Mouse (Mus musculus): ENCODE results near the gene Prpf6. TPM values are rescaled to one million over a fixed set of nuclear protein-coding genes. Genes with fewer than 3 reads are reported as not detected.

The Prpf6 gene
- polyA plus RNA-seq, 1 experiment from 2014 or later: 58.8 TPM

DNA sequence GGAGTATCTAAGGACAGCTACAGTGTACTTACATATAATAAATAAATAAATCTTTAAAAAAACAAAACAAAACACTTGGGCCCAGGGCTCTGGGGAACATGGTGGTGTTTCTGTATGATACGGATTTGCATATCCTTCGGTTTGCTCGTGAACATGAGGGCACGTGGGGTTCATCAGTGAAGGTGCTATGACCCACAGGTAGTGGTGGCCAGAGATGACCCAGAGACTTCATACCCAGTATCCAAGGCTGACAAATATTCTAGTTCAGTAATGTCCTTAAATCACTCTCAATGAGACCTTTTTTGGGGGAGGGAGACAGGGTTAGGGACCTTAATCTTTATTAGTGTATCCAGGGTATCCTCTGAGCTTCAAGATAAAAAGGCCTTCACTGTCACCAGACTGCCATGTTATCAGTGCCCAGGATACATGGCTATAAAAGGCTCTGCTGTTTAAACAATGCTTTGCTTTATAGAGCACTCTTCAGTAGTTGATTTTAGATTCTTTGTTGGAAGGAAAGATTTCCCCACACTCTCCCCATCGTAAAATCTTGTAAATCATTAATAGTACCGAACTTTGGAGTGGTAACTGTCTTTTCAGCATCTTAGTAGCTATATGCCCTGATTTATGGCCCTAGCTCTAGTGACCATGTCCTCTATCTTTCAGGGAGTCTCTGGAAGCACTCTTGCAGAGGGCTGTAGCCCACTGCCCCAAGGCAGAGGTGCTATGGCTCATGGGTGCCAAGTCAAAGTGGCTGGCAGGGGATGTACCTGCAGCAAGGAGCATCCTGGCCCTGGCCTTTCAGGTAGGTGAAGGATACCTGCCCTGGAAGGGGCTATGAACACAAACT is 55.2 kb downstream of the Prpf6 start:
- Histone ChIP-seq H3K4me3 (ENCODE audit: low read depth, low read length) (no peak overlapping the region), H3K27me3 (ENCODE audit: insufficient read depth, low read length) (no peaks in the 10 kb centered on the region), H3K4me2 (no peak overlapping the region), H3K4me1 (ENCODE audit: insufficient read depth) (no peaks in the 10 kb centered on the region), H3K9me3 (ENCODE audit: low read depth, low read length) (no peaks in the 10 kb centered on the region), H3K9ac (no peak overlapping the region), H3K27ac (ENCODE audit: low read depth) (no peak overlapping the region), H3K36me3 (ENCODE audit: insufficient read depth) (peaks cover 90% of the 10 kb centered on the region)
- ATAC-seq (ENCODE audit: insufficient read depth) (no peak), DNase-seq (no peak)
- no peak for TF ChIP-seq CTCF (IDR thresholded peaks at IDR 0.05; ENCODE audit: low read depth)
- 91% methylated on average over 6 of the region's 6 CpGs for WGBS

DNA sequence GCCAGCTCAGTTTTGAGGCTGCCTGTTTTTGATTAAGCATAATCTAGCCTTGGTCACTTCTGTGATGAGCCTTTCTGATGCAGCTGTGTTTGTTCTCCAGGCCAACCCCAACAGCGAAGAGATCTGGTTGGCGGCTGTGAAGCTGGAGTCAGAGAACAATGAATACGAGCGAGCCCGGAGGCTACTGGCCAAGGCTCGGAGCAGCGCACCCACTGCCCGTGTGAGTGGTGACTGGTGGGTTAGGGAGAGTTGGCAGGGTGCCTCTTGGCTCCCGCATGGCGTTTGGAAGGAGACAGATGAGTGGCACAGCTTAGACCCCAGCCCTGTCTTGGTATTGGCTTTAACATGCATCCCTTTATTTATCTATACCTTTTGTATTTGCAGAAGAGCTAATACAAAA is 57.3 kb downstream of the Prpf6 start:
- Histone ChIP-seq H3K27me3 (ENCODE audit: insufficient read depth, low read length) (no peaks in the 10 kb centered on the region), H3K27ac (ENCODE audit: low read depth) (no peak overlapping the region), H3K9me3 (ENCODE audit: low read depth, low read length) (no peaks in the 10 kb centered on the region)

DNA sequence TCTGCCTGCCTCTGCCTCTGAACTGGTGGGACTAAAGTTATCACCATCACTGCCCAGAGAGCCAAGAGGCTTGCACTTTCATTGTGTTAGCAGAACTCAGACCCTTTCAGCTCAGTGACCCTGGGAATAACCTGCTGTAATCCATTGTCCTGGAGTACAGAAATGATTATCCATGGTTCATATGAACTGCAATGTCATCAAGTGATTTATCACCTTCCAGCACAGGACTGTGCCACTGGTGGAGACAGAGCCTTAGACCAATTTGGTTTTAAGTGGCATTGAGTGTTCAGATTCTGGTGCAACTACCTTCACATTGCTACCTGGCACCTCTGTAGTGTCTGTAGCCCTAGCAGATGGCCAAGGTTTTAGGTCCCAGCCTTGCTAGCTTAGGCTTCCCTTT is 61.4 kb downstream of the Prpf6 start:
- no peak for TF ChIP-seq CTCF (IDR thresholded peaks at IDR 0.05; ENCODE audit: low read depth)
- H3K4me2 ChIP-seq: no peak overlapping the region
- H3K27ac ChIP-seq (ENCODE audit: low read depth): no peak overlapping the region
- no peaks in the 10 kb centered on the region for H3K4me1 ChIP-seq (ENCODE audit: insufficient read depth)
- no peak overlapping the region for H3K9ac ChIP-seq
- no peaks in the 10 kb centered on the region for H3K9me3 ChIP-seq (ENCODE audit: low read depth, low read length)
- no peak for DNase-seq
- no peak for ATAC-seq (ENCODE audit: insufficient read depth)
- H3K36me3 ChIP-seq (ENCODE audit: insufficient read depth): peaks cover 90% of the 10 kb centered on the region
- no peak overlapping the region for H3K4me3 ChIP-seq (ENCODE audit: low read depth, low read length)
- H3K27me3 ChIP-seq (ENCODE audit: insufficient read depth, low read length): no peaks in the 10 kb centered on the region

More for the DNA sequence above, 57.3 kb downstream of the Prpf6 start:
- DNase-seq: no peak
- Histone ChIP-seq H3K4me1 (ENCODE audit: insufficient read depth) (no peaks in the 10 kb centered on the region), H3K4me3 (ENCODE audit: low read depth, low read length) (no peak overlapping the region), H3K9ac (no peak overlapping the region), H3K4me2 (no peak overlapping the region), H3K36me3 (ENCODE audit: insufficient read depth) (peaks cover 92% of the 10 kb centered on the region)
- 91% methylated on average over 10 of the region's 10 CpGs for WGBS
- TF ChIP-seq CTCF (IDR thresholded peaks at IDR 0.05; ENCODE audit: low read depth): no peak
- ATAC-seq (ENCODE audit: insufficient read depth): no peak

DNA sequence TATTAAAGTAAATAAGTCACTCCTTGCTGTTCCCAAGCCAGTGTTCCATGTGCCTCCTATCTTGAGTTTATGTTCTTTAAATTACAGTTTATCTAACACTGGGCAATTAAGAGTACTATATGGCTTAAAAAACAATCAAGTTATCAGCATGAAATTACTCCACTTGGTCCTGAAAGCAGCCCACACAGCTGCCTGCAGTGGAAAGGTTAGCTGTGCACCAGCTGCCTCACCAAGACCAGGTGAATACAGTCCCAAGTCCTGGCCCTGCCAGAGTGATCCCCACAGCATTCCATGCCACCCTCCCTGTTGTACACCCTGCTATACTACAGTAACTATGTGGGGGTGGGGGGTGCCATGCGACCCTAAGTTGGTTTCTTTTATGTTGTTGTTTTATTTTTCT is 61.9 kb downstream of the Prpf6 start:
- no peaks in the 10 kb centered on the region for H3K9me3 ChIP-seq (ENCODE audit: low read depth, low read length)
- TF ChIP-seq CTCF (IDR thresholded peaks at IDR 0.05; ENCODE audit: low read depth): no peak
- no peak overlapping the region for H3K27ac ChIP-seq (ENCODE audit: low read depth)
- H3K9ac ChIP-seq: no peak overlapping the region
- WGBS: 88% methylated on average over 1 of the region's 1 CpGs
- no peaks in the 10 kb centered on the region for H3K27me3 ChIP-seq (ENCODE audit: insufficient read depth, low read length)
- no peak overlapping the region for H3K4me3 ChIP-seq (ENCODE audit: low read depth, low read length)
- H3K4me1 ChIP-seq (ENCODE audit: insufficient read depth): no peaks in the 10 kb centered on the region
- DNase-seq (no peak), ATAC-seq (ENCODE audit: insufficient read depth) (no peak)
- peaks cover 87% of the 10 kb centered on the region for H3K36me3 ChIP-seq (ENCODE audit: insufficient read depth)
- no peak overlapping the region for H3K4me2 ChIP-seq

- H3K4me2 ChIP-seq: no peak within 1 kb of the TSS
- no peak for TF ChIP-seq CTCF (IDR thresholded peaks at IDR 0.05; ENCODE audit: low read depth)
- no peak within 1 kb of the TSS for H3K9ac ChIP-seq
- DNase-seq: no peak
- ATAC-seq (ENCODE audit: insufficient read depth): no peak
- no peaks in the 10 kb centered on the region for H3K4me1 ChIP-seq (ENCODE audit: insufficient read depth)
- no peak within 1 kb of the TSS for H3K4me3 ChIP-seq (ENCODE audit: low read depth, low read length)
- no peaks in the 10 kb centered on the region for H3K27me3 ChIP-seq (ENCODE audit: insufficient read depth, low read length)
- H3K27ac ChIP-seq (ENCODE audit: low read depth): no peak within 1 kb of the TSS
- 69% methylated on average over 3 of the region's 3 CpGs for WGBS
- H3K36me3 ChIP-seq (ENCODE audit: insufficient read depth): peaks cover 60% of the 10 kb centered on the region
- no peaks in the 10 kb centered on the region for H3K9me3 ChIP-seq (ENCODE audit: low read depth, low read length)
Measured at GRCm38 (mm10) chr2:181656734-181657133, 65.1 kb downstream of the Prpf6 start, which contains the start of gene Gm29797. Gm29797 (plus strand) TSS chr2:181657034.

- ATAC-seq (ENCODE audit: insufficient read depth) (no peak), DNase-seq (no peak)
- Histone ChIP-seq H3K4me1 (ENCODE audit: insufficient read depth) (no peaks in the 10 kb centered on the region), H3K4me2 (no peak overlapping the region), H3K4me3 (ENCODE audit: low read depth, low read length) (no peak overlapping the region), H3K27me3 (ENCODE audit: insufficient read depth, low read length) (no peaks in the 10 kb centered on the region), H3K9ac (no peak overlapping the region), H3K36me3 (ENCODE audit: insufficient read depth) (peaks cover 53% of the 10 kb centered on the region), H3K27ac (ENCODE audit: low read depth) (no peak overlapping the region), H3K9me3 (ENCODE audit: low read depth, low read length) (no peaks in the 10 kb centered on the region)
- TF ChIP-seq CTCF (IDR thresholded peaks at IDR 0.05; ENCODE audit: low read depth): no peak
- WGBS: 64% methylated on average over 2 of the region's 2 CpGs
Measured at GRCm38 (mm10) chr2:181657441-181657840, 65.8 kb downstream of the Prpf6 start.

DNA sequence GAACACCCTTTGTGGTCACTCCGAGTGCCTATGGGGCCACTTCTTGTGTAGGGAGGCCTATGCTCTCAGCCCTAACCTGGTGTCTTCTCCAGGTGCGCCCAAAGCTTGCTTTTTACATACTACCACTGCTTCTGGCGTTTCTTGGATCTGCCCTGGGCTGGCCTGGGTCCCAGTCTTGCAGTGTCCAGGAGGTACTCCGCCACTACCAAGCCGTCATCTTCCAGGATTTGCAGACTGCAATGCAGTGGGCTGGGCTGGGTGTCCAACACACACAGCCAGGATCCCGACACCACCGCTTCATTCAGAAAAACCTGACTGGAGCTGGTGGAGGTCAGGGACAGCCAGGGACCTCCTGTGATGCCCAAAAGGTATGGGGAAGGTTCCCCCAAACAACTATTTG is 66.9 kb downstream of the Prpf6 start:
- 78% methylated on average over 7 of the region's 7 CpGs for WGBS
- Histone ChIP-seq H3K9me3 (ENCODE audit: low read depth, low read length) (no peaks in the 10 kb centered on the region), H3K4me3 (ENCODE audit: low read depth, low read length) (no peak overlapping the region), H3K4me1 (ENCODE audit: insufficient read depth) (no peaks in the 10 kb centered on the region), H3K4me2 (no peak overlapping the region), H3K9ac (no peak overlapping the region), H3K27ac (ENCODE audit: low read depth) (no peak overlapping the region), H3K27me3 (ENCODE audit: insufficient read depth, low read length) (no peaks in the 10 kb centered on the region), H3K36me3 (ENCODE audit: insufficient read depth) (peaks cover 42% of the 10 kb centered on the region)
- DNase-seq (no peak), ATAC-seq (ENCODE audit: insufficient read depth) (no peak)
- no peak for TF ChIP-seq CTCF (IDR thresholded peaks at IDR 0.05; ENCODE audit: low read depth)

Data from lung, embryonic 14.5 days (tissue).